Mouse (Mus musculus): ENCODE measurements around the gene Ccdc22.

DNA sequence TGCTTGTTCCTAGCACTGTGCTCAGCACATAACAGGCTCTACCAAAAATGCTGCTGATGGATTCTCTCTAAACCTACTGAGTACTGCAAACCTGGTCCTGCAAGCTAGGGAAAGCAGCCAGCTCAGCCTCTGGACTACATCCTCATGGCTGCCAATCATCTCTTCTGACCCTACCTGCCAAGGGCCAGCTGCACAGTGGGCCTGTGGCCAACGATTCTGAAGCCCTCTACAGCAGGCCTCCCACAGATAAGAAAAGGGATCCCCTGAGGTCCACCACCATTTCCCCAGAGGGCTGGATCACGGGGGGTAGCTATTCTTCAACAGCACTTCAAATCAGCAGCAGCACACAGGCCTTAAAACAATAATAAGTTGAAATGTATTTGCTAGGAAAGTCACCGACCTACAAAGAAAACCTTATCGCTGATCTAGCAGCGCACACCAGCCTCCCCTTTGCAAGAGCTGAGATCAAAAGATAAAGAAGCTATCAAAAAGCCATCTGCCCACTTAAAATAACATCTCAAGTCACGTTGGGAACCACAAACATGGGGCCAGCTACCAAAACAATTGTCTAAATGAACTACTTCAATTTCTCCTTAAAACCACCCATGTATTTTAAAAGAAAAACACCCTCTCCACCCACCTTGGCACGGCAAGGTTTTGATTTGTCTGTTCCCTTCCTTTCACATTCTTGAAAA is 34.7 kb downstream of the Ccdc22 start:
- TF ChIP-seq CTCF (IDR thresholded peaks at IDR 0.05; ENCODE audit: control insufficient read depth, insufficient read depth, low read length) (no peak), POLR2A (IDR thresholded peaks at IDR 0.05; ENCODE audit: borderline replicate concordance, control insufficient read depth, low read depth, low read length) (no peak)
